Mouse (Mus musculus) megakaryocyte progenitor cell, adult 5-6 weeks (primary cell): ENCODE data around the gene Edf1. TPM values are rescaled to one million over a fixed set of nuclear protein-coding genes. Genes with fewer than 3 reads are reported as not detected.

ENCODE experiments used
- total RNA-seq, 2 experiments: library from RNA; stranded (forward) in 1 of 2; stranded (reverse) in 1 of 2; fragments of 157-497, 149-512 nt in 1 of 2; fragments of 200-1000 nt in 1 of 2; gene quantifications; 2 replicates each; pipeline versions ENCODE4 v1.2.3 to v1.2.4; 2015 to 2017

Gene Edf1
- total RNA-seq, 2 experiments from 2014 or later: 128 to 144 TPM

Other genes starting within 250 kb of the Edf1 start
Only the 30 nearest of the 33 such genes appear.
- gene Dpp7, start 201.5 kb upstream of the Edf1 start, total RNA-seq (2015): 15.8 and 16.3 TPM in 2 replicates
- gene Dpp7, start 201.5 kb upstream of the Edf1 start, total RNA-seq (2017): 19.1 and 32.9 TPM in 2 replicates
- 42.2 and 60.4 TPM in 2 replicates for gene Uap1l1, start 192.2 kb upstream of the Edf1 start, total RNA-seq (2015)
- 13.6 and 14.5 TPM in 2 replicates for gene Uap1l1, start 192.2 kb upstream of the Edf1 start, total RNA-seq (2017)
- gene Sapcd2, start 185.5 kb upstream of the Edf1 start, total RNA-seq (2015): 6.0 and 10.8 TPM in 2 replicates
- 5.8 and 6.7 TPM in 2 replicates for gene Sapcd2, start 185.5 kb upstream of the Edf1 start, total RNA-seq (2017)
- not detected in 2 replicates for gene Entpd2, start 162.0 kb upstream of the Edf1 start, total RNA-seq (2015)
- not detected in 2 replicates for gene Entpd2, start 162.0 kb upstream of the Edf1 start, total RNA-seq (2017)
- 1.5 TPM in 1 of 2 replicates, not detected in the other for gene Npdc1, start 158.5 kb upstream of the Edf1 start, total RNA-seq (2015)
- gene Npdc1, start 158.5 kb upstream of the Edf1 start, total RNA-seq (2017): 0.27 TPM in 1 of 2 replicates, not detected in the other
- 11.1 and 12.5 TPM in 2 replicates for gene Fut7, start 134.6 kb upstream of the Edf1 start, total RNA-seq (2015)
- 21.4 and 24.2 TPM in 2 replicates for gene Fut7, start 134.6 kb upstream of the Edf1 start, total RNA-seq (2017)
- 66.7 and 70.5 TPM in 2 replicates for gene Abca2, start 129.1 kb upstream of the Edf1 start, total RNA-seq (2015)
- gene Abca2, start 129.1 kb upstream of the Edf1 start, total RNA-seq (2017): 26.9 and 29.5 TPM in 2 replicates
- not detected in 2 replicates for gene Clic3, start 101.0 kb upstream of the Edf1 start, total RNA-seq (2015)
- 0.27 TPM in 1 of 2 replicates, not detected in the other for gene Clic3, start 101.0 kb upstream of the Edf1 start, total RNA-seq (2017)
- gene Paxx, start 96.8 kb upstream of the Edf1 start, total RNA-seq (2015): 32.8 and 40.9 TPM in 2 replicates
- 15.3 and 21.3 TPM in 2 replicates for gene Paxx, start 96.8 kb upstream of the Edf1 start, total RNA-seq (2017)
- gene Ptgds, start 87.8 kb upstream of the Edf1 start, total RNA-seq (2015): 0.42 TPM in 1 of 2 replicates, not detected in the other
- gene Ptgds, start 87.8 kb upstream of the Edf1 start, total RNA-seq (2017): not detected in 2 replicates
- gene Lcn12, start 63.9 kb upstream of the Edf1 start, total RNA-seq (2015): 0.27 TPM in 1 of 2 replicates, not detected in the other
- gene Lcn12, start 63.9 kb upstream of the Edf1 start, total RNA-seq (2017): not detected in 2 replicates
- gene Fbxw5, start 57.1 kb upstream of the Edf1 start, total RNA-seq (2015): 27.1 and 27.6 TPM in 2 replicates
- gene Fbxw5, start 57.1 kb upstream of the Edf1 start, total RNA-seq (2017): 25.1 and 27.4 TPM in 2 replicates
- 2.6 and 5.6 TPM in 2 replicates for gene C8g, start 56.1 kb upstream of the Edf1 start, total RNA-seq (2015)
- 0.81 and 3.8 TPM in 2 replicates for gene C8g, start 56.1 kb upstream of the Edf1 start, total RNA-seq (2017)
- 9.7 and 10.8 TPM in 2 replicates for gene Traf2, start 10.9 kb upstream of the Edf1 start, total RNA-seq (2015)
- gene Traf2, start 10.9 kb upstream of the Edf1 start, total RNA-seq (2017): 13.7 and 14.2 TPM in 2 replicates
- 0.42 and 0.86 TPM in 2 replicates for gene Mamdc4, start 17.0 kb downstream of the Edf1 start, total RNA-seq (2015)
- 0.12 and 9.3 TPM in 2 replicates for gene Mamdc4, start 17.0 kb downstream of the Edf1 start, total RNA-seq (2017)
- gene Phpt1, start 17.4 kb downstream of the Edf1 start, total RNA-seq (2015): 48.1 and 56.5 TPM in 2 replicates
- gene Phpt1, start 17.4 kb downstream of the Edf1 start, total RNA-seq (2017): 29.6 and 35.4 TPM in 2 replicates
- gene Ajm1, start 23.9 kb downstream of the Edf1 start, total RNA-seq (2015): not detected in 2 replicates
- 0.10 TPM in 1 of 2 replicates, not detected in the other for gene Ajm1, start 23.9 kb downstream of the Edf1 start, total RNA-seq (2017)
- gene Rabl6, start 50.7 kb downstream of the Edf1 start, total RNA-seq (2015): 37.4 and 49.5 TPM in 2 replicates
- 54.9 and 86.7 TPM in 2 replicates for gene Rabl6, start 50.7 kb downstream of the Edf1 start, total RNA-seq (2017)
- not detected in 2 replicates for gene Ccdc183, start 59.8 kb downstream of the Edf1 start, total RNA-seq (2015)
- not detected in 2 replicates for gene Ccdc183, start 59.8 kb downstream of the Edf1 start, total RNA-seq (2017)
- gene Tmem141, start 64.2 kb downstream of the Edf1 start, total RNA-seq (2015): 9.9 and 17.4 TPM in 2 replicates
- 18.1 and 18.6 TPM in 2 replicates for gene Tmem141, start 64.2 kb downstream of the Edf1 start, total RNA-seq (2017)
- gene Fcna, start 70.2 kb downstream of the Edf1 start, total RNA-seq (2015): 0.68 and 1.4 TPM in 2 replicates
- 0.50 and 1.7 TPM in 2 replicates for gene Fcna, start 70.2 kb downstream of the Edf1 start, total RNA-seq (2017)
- gene Lcn8, start 95.3 kb downstream of the Edf1 start, total RNA-seq (2015): not detected in 2 replicates
- not detected in 2 replicates for gene Lcn8, start 95.3 kb downstream of the Edf1 start, total RNA-seq (2017)
- not detected in 2 replicates for gene Lcn5, start 100.1 kb downstream of the Edf1 start, total RNA-seq (2015)
- gene Lcn5, start 100.1 kb downstream of the Edf1 start, total RNA-seq (2017): not detected in 2 replicates
- not detected in 2 replicates for gene Lcn6, start 118.9 kb downstream of the Edf1 start, total RNA-seq (2015)
- not detected in 2 replicates for gene Lcn6, start 118.9 kb downstream of the Edf1 start, total RNA-seq (2017)
- gene Lcn10, start 124.9 kb downstream of the Edf1 start, total RNA-seq (2015): not detected in 2 replicates
- not detected in 2 replicates for gene Lcn10, start 124.9 kb downstream of the Edf1 start, total RNA-seq (2017)
- not detected in 2 replicates for gene Obp2a, start 142.2 kb downstream of the Edf1 start, total RNA-seq (2015)
- gene Obp2a, start 142.2 kb downstream of the Edf1 start, total RNA-seq (2017): not detected in 2 replicates
- 16.0 and 19.1 TPM in 2 replicates for gene Bmyc, start 148.9 kb downstream of the Edf1 start, total RNA-seq (2015)
- 6.5 and 8.6 TPM in 2 replicates for gene Bmyc, start 148.9 kb downstream of the Edf1 start, total RNA-seq (2017)
- gene Obp2b, start 179.2 kb downstream of the Edf1 start, total RNA-seq (2015): not detected in 2 replicates
- not detected in 2 replicates for gene Obp2b, start 179.2 kb downstream of the Edf1 start, total RNA-seq (2017)
- gene Lcn3, start 207.7 kb downstream of the Edf1 start, total RNA-seq (2015): not detected in 2 replicates
- gene Lcn3, start 207.7 kb downstream of the Edf1 start, total RNA-seq (2017): not detected in 2 replicates
- not detected in 2 replicates for gene Lcn11, start 219.2 kb downstream of the Edf1 start, total RNA-seq (2015)
- not detected in 2 replicates for gene Lcn11, start 219.2 kb downstream of the Edf1 start, total RNA-seq (2017)